In the genomic region with DNA sequence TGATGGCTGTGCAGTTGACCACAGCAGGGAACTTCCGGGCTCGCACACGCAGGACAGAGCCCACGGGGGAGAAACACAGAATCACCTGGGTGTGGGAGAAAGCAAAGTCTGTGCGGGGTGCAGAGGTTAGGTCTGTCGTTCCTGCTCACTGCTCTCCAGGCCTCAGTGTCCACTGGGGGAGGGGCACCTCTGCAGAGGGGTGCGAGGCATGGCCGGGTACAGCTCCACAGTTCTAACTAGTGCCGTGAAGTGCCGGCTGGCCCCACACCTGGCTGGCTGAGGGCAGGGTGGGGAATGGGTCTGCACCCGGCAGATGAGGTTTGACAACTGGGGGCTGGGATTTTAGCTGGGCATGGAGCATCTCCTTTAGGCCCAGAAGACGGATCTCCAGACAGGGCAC, we compare ENCODE assay signal across 24 mouse cellular contexts.
DNase-seq lines count a peak whose midpoint lies in the region; ATAC-seq and TF ChIP-seq lines count a peak whose summit lies in the region.
"Had no signal": no experiment of that assay in that cellular context is flagged by ENCODE, and none has a peak within 500 bp of the region (broad histone marks: within the 10 kb centered on the region; RNA-seq: fewer than 3 reads in every experiment).

No protein-coding gene starts in this region.

- peaks cover 29% of the 10 kb centered on the region for H3K4me1 ChIP-seq in forebrain, embryonic 10.5 days
- H3K4me1 ChIP-seq in forebrain, embryonic 15.5 days = peaks cover 5% of the 10 kb centered on the region; the same call in 1 of the 2 replicates
- H3K4me1 ChIP-seq in hindbrain, embryonic 10.5 days (replicated peaks) = peaks cover 22% of the 10 kb centered on the region
- H3K4me1 ChIP-seq in hindbrain, postnatal 0 days (ENCODE audit: insufficient read depth, low read length) = no peaks in the 10 kb centered on the region
- H3K4me1 ChIP-seq in kidney, embryonic 16.5 days (ENCODE audit: insufficient read depth, low read length) = peaks cover 11% of the 10 kb centered on the region
- no peaks in the 10 kb centered on the region for H3K4me1 ChIP-seq in kidney, adult 2 months (ENCODE audit: control insufficient read depth, insufficient read depth, low read length)
- peaks cover 27% of the 10 kb centered on the region for H3K4me1 ChIP-seq in embryonic facial prominence, embryonic 10.5 days
- H3K4me1 ChIP-seq: forebrain, embryonic 13.5 days; heart, embryonic 15.5 days had no signal

- no peaks in the 10 kb centered on the region for H3K9me3 ChIP-seq in forebrain, embryonic 10.5 days
- no peaks in the 10 kb centered on the region for H3K9me3 ChIP-seq in forebrain, embryonic 15.5 days
- H3K9me3 ChIP-seq in hindbrain, embryonic 10.5 days = no peaks in the 10 kb centered on the region
- H3K9me3 ChIP-seq in hindbrain, postnatal 0 days (ENCODE audit: low read length) = no peaks in the 10 kb centered on the region
- H3K9me3 ChIP-seq in kidney, embryonic 16.5 days (ENCODE audit: low read length) = no peaks in the 10 kb centered on the region
- no peaks in the 10 kb centered on the region for H3K9me3 ChIP-seq in embryonic facial prominence, embryonic 10.5 days
- H3K9me3 ChIP-seq: embryonic facial prominence, embryonic 13.5 days; forebrain, embryonic 13.5 days; G1E; heart, embryonic 15.5 days; hindbrain, embryonic 13.5 days had no signal

- DNase-seq in forebrain, embryonic 10.5 days (ENCODE audit: extremely low spot score, low spot score) = no peak
- DNase-seq in hindbrain, embryonic 10.5 days (ENCODE audit: low spot score) = no peak
- no peak for DNase-seq in hindbrain, postnatal 0 days (ENCODE audit: low spot score)
- DNase-seq in kidney, adult 2 months = no peak
- DNase-seq in embryonic facial prominence, embryonic 10.5 days (ENCODE audit: low spot score) = no peak
- no peak for DNase-seq in layer of hippocampus, postnatal 36 days
- DNase-seq: adrenal gland, postnatal 10 days; B cell, adult 2 months; cerebellum, adult 11 months; cerebellum, adult 8-10 months; cerebellum, postnatal 14 days; embryo, embryonic 11 days; gastrocnemius, adult 2 months; gastrocnemius, postnatal 25 days; heart, postnatal 36 days had no signal

- no peak overlapping the region for H3K9ac ChIP-seq in forebrain, embryonic 15.5 days (replicated peaks)
- no peak overlapping the region for H3K9ac ChIP-seq in hindbrain, postnatal 0 days (replicated peaks; ENCODE audit: low read length)
- H3K9ac ChIP-seq in kidney, embryonic 16.5 days (replicated peaks; ENCODE audit: low read length) = no peak overlapping the region
- H3K9ac ChIP-seq: forebrain, embryonic 13.5 days; heart, embryonic 15.5 days; hindbrain, embryonic 13.5 days had no signal

- no peaks in the 10 kb centered on the region for H3K36me3 ChIP-seq in forebrain, embryonic 10.5 days (replicated peaks)
- H3K36me3 ChIP-seq in forebrain, embryonic 15.5 days = no peaks in the 10 kb centered on the region
- H3K36me3 ChIP-seq in hindbrain, embryonic 10.5 days = no peaks in the 10 kb centered on the region
- H3K36me3 ChIP-seq in hindbrain, postnatal 0 days (ENCODE audit: insufficient read depth, low read length) = no peaks in the 10 kb centered on the region
- no peaks in the 10 kb centered on the region for H3K36me3 ChIP-seq in kidney, embryonic 16.5 days (ENCODE audit: insufficient read depth, low read length)
- no peaks in the 10 kb centered on the region for H3K36me3 ChIP-seq in kidney, adult 2 months (ENCODE audit: control insufficient read depth, insufficient read depth, low read length)
- H3K36me3 ChIP-seq in embryonic facial prominence, embryonic 10.5 days (replicated peaks) = no peaks in the 10 kb centered on the region
- H3K36me3 ChIP-seq: embryonic facial prominence, embryonic 13.5 days; G1E; heart, embryonic 15.5 days; hindbrain, embryonic 13.5 days had no signal

- no peak for TF ChIP-seq POLR2A in kidney, adult 2 months (IDR thresholded peaks at IDR 0.05; ENCODE audit: low read depth, low read length)

- no peak overlapping the region for H3K4me2 ChIP-seq in forebrain, embryonic 15.5 days (replicated peaks)
- H3K4me2 ChIP-seq in hindbrain, postnatal 0 days (ENCODE audit: low read depth, low read length) = no peak overlapping the region
- no peak overlapping the region for H3K4me2 ChIP-seq in kidney, embryonic 16.5 days (replicated peaks; ENCODE audit: low read depth, low read length)
- H3K4me2 ChIP-seq: embryonic facial prominence, embryonic 13.5 days; forebrain, embryonic 13.5 days; heart, embryonic 15.5 days; hindbrain, embryonic 13.5 days had no signal

- WGBS in forebrain, embryonic 10.5 days = 85% methylated on average over 12 of the region's 12 CpGs
- 77% methylated on average over 12 of the region's 12 CpGs for WGBS in forebrain, embryonic 15.5 days
- 74% methylated on average over 12 of the region's 12 CpGs for WGBS in hindbrain, embryonic 10.5 days
- 74% methylated on average over 12 of the region's 12 CpGs for WGBS in hindbrain, postnatal 0 days
- 37% methylated on average over 12 of the region's 12 CpGs for WGBS in kidney, embryonic 16.5 days
- 37% methylated on average over 12 of the region's 12 CpGs for WGBS in kidney, adult 2 months
- 79% methylated on average over 12 of the region's 12 CpGs for WGBS in embryonic facial prominence, embryonic 10.5 days

- no peak overlapping the region for H3K4me3 ChIP-seq in forebrain, embryonic 10.5 days
- no peak overlapping the region for H3K4me3 ChIP-seq in forebrain, embryonic 15.5 days
- no peak overlapping the region for H3K4me3 ChIP-seq in hindbrain, embryonic 10.5 days
- H3K4me3 ChIP-seq in hindbrain, postnatal 0 days (ENCODE audit: low read length) = no peak overlapping the region
- H3K4me3 ChIP-seq in kidney, embryonic 16.5 days (ENCODE audit: low read length) = no peak overlapping the region
- no peak overlapping the region for H3K4me3 ChIP-seq in kidney, adult 2 months (ENCODE audit: insufficient read depth, low read depth, low read length)
- no peak overlapping the region for H3K4me3 ChIP-seq in embryonic facial prominence, embryonic 10.5 days
- H3K4me3 ChIP-seq: embryonic facial prominence, embryonic 13.5 days; forebrain, embryonic 13.5 days; gastrocnemius, adult 2 months; heart, embryonic 15.5 days; hindbrain, embryonic 13.5 days had no signal

- H3K27ac ChIP-seq in forebrain, embryonic 10.5 days = peak overlapping the region; percentile 9; the same call in 1 of the 2 replicates
- no peak overlapping the region for H3K27ac ChIP-seq in forebrain, embryonic 15.5 days (replicated peaks)
- H3K27ac ChIP-seq in hindbrain, embryonic 10.5 days = peak overlapping the region; percentile 54
- H3K27ac ChIP-seq in hindbrain, postnatal 0 days = no peak overlapping the region
- no peak overlapping the region for H3K27ac ChIP-seq in kidney, embryonic 16.5 days (ENCODE audit: low read length)
- no peak overlapping the region for H3K27ac ChIP-seq in kidney, adult 2 months (ENCODE audit: insufficient read depth, low read depth, low read length)
- H3K27ac ChIP-seq in embryonic facial prominence, embryonic 10.5 days (replicated peaks) = peak overlapping the region; percentile 19; the same call in 1 of the 2 replicates
- H3K27ac ChIP-seq: embryonic facial prominence, embryonic 13.5 days; forebrain, embryonic 13.5 days; gastrocnemius, adult 2 months; heart, embryonic 15.5 days; hindbrain, embryonic 13.5 days had no signal

- no peak for ATAC-seq in forebrain, embryonic 15.5 days (replicated peaks)
- ATAC-seq in hindbrain, postnatal 0 days = no peak
- ATAC-seq in kidney, embryonic 16.5 days (ENCODE audit: low FRiP score, low TSS enrichment) = peak; percentile 67; the same call in 1 of the 2 replicates
- ATAC-seq: CD4-positive, CD25-positive, alpha-beta regulatory T cell, adult 4 months; forebrain, embryonic 13.5 days; inflammation-experienced regulatory T-cells, adult 6 months had no signal

- no peaks in the 10 kb centered on the region for H3K27me3 ChIP-seq in forebrain, embryonic 10.5 days (ENCODE audit: poor library complexity, severe bottlenecking)
- H3K27me3 ChIP-seq in forebrain, embryonic 15.5 days = no peaks in the 10 kb centered on the region
- H3K27me3 ChIP-seq in hindbrain, embryonic 10.5 days (ENCODE audit: insufficient read depth, poor library complexity, severe bottlenecking) = no peaks in the 10 kb centered on the region
- H3K27me3 ChIP-seq in hindbrain, postnatal 0 days (ENCODE audit: insufficient read depth, low read length) = no peaks in the 10 kb centered on the region
- H3K27me3 ChIP-seq in kidney, embryonic 16.5 days (ENCODE audit: insufficient read depth, low read length) = no peaks in the 10 kb centered on the region
- H3K27me3 ChIP-seq in kidney, adult 2 months (replicated peaks; ENCODE audit: control insufficient read depth, insufficient read depth, low read length) = no peaks in the 10 kb centered on the region
- 0 out of 2 replicates have a peak, but pooled peaks cover 5% of the 10 kb centered on the region for H3K27me3 ChIP-seq in embryonic facial prominence, embryonic 10.5 days (replicated peaks; ENCODE audit: low read depth, poor library complexity, severe bottlenecking)
- H3K27me3 ChIP-seq: embryonic facial prominence, embryonic 13.5 days; forebrain, embryonic 13.5 days; hindbrain, embryonic 13.5 days had no signal

- TF ChIP-seq CTCF in hindbrain, postnatal 0 days (IDR thresholded peaks at IDR 0.05; ENCODE audit: low read depth) = no peak
- TF ChIP-seq CTCF in kidney, adult 2 months (conservative IDR thresholded peaks at IDR 0.05; ENCODE audit: insufficient read depth, insufficient read length, low read depth, low read length) = no peak

Comparison
In these comparisons a context has a peak if more than half of its experiments do, and no peak if none do; other contexts are left out.
1. H3K27ac ChIP-seq: peak in forebrain, embryonic 10.5 days (single experiment), hindbrain, embryonic 10.5 days (single experiment) and embryonic facial prominence, embryonic 10.5 days (single experiment); none in forebrain, embryonic 15.5 days (single experiment), hindbrain, postnatal 0 days (single experiment), kidney, embryonic 16.5 days (single experiment) and kidney, adult 2 months (single experiment).